Mouse (Mus musculus): Measurements from ENCODE around the gene Ttc28. TPM values are rescaled to one million over a fixed set of nuclear protein-coding genes. Genes with fewer than 3 reads are reported as not detected.

Ttc28 gene
- polyA plus RNA-seq, 1 experiment: 0.04 TPM

DNA sequence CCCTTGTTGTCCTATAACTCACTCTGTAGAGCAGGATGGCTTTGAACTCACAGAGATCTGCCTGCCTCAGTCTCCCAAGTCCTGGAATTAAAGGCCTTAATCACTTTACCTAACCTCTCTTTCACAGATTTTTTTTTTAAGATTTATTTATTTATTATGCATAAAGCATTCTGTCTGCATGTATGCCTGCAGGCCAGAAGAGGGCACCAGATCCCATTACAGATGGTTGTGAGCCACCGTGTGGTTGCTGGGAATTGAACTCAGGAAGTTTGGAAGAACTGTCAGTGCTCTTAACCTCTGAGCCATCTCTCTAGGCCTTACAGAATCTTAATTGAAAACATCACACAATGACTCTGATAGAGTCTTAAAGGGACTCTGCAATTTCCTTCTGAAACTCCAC, 26.6 kb upstream of the Ttc28 start:
- no peak for TF ChIP-seq GATA1 (IDR thresholded peaks at IDR 0.05; ENCODE audit: low read length)
- no peak for TF ChIP-seq TAL1 (IDR thresholded peaks at IDR 0.05; ENCODE audit: low read length)
- Histone ChIP-seq H3K4me3 (replicated peaks) (no peak overlapping the region), H3K9me3 (ENCODE audit: control insufficient read depth, low read length) (no peaks in the 10 kb centered on the region), H3K4me1 (ENCODE audit: control insufficient read depth) (peaks cover 3% of the 10 kb centered on the region; the same call in 1 of the 2 replicates), H3K27me3 (ENCODE audit: control insufficient read depth) (no peaks in the 10 kb centered on the region), H3K36me3 (ENCODE audit: control insufficient read depth) (peaks cover 98% of the 10 kb centered on the region)

- Histone ChIP-seq H3K4me3 (replicated peaks) (no peak overlapping the region), H3K27me3 (ENCODE audit: control insufficient read depth) (no peaks in the 10 kb centered on the region), H3K4me1 (ENCODE audit: control insufficient read depth) (no peaks in the 10 kb centered on the region; the same call in 1 of the 2 replicates), H3K9me3 (ENCODE audit: control insufficient read depth, low read length) (no peaks in the 10 kb centered on the region), H3K36me3 (ENCODE audit: control insufficient read depth) (peaks cover 97% of the 10 kb centered on the region)
- no peak for TF ChIP-seq GATA1 (IDR thresholded peaks at IDR 0.05; ENCODE audit: low read length)
- TF ChIP-seq TAL1 (IDR thresholded peaks at IDR 0.05; ENCODE audit: low read length): no peak
Measured at GRCm38 (mm10) chr5:110857091-110857490, 22.5 kb upstream of the Ttc28 start.

GRCm38 (mm10) chr5:110859013-110859650, 20.5 kb upstream of the Ttc28 start:
- TF ChIP-seq GATA1 (IDR thresholded peaks at IDR 0.05; ENCODE audit: low read length) (no peak), TAL1 (IDR thresholded peaks at IDR 0.05; ENCODE audit: low read length) (no peak)
- peaks cover 98% of the 10 kb centered on the region for H3K36me3 ChIP-seq (ENCODE audit: control insufficient read depth)
- no peaks in the 10 kb centered on the region; the same call in 1 of the 2 replicates for H3K4me1 ChIP-seq (ENCODE audit: control insufficient read depth)
- no peak overlapping the region for H3K4me3 ChIP-seq (replicated peaks)
- no peaks in the 10 kb centered on the region for H3K27me3 ChIP-seq (ENCODE audit: control insufficient read depth)
- no peaks in the 10 kb centered on the region for H3K9me3 ChIP-seq (ENCODE audit: control insufficient read depth, low read length)

GRCm38 (mm10) chr5:110860445-110860844, 19.2 kb upstream of the Ttc28 start:
- no peaks in the 10 kb centered on the region for H3K27me3 ChIP-seq (ENCODE audit: control insufficient read depth)
- no peaks in the 10 kb centered on the region; the same call in 1 of the 2 replicates for H3K4me1 ChIP-seq (ENCODE audit: control insufficient read depth)
- TF ChIP-seq GATA1 (IDR thresholded peaks at IDR 0.05; ENCODE audit: low read length): no peak
- TF ChIP-seq TAL1 (IDR thresholded peaks at IDR 0.05; ENCODE audit: low read length): no peak
- H3K36me3 ChIP-seq (ENCODE audit: control insufficient read depth): peaks cover 98% of the 10 kb centered on the region
- H3K9me3 ChIP-seq (ENCODE audit: control insufficient read depth, low read length): no peaks in the 10 kb centered on the region
- no peak overlapping the region for H3K4me3 ChIP-seq (replicated peaks)

- H3K9me3 ChIP-seq (ENCODE audit: control insufficient read depth, low read length): no peaks in the 10 kb centered on the region
- peaks cover 98% of the 10 kb centered on the region for H3K36me3 ChIP-seq (ENCODE audit: control insufficient read depth)
- no peaks in the 10 kb centered on the region for H3K4me1 ChIP-seq (ENCODE audit: control insufficient read depth)
- H3K4me3 ChIP-seq (replicated peaks): no peak overlapping the region
- TF ChIP-seq TAL1 (IDR thresholded peaks at IDR 0.05; ENCODE audit: low read length) (no peak), GATA1 (IDR thresholded peaks at IDR 0.05; ENCODE audit: low read length) (no peak)
- H3K27me3 ChIP-seq (ENCODE audit: control insufficient read depth): no peaks in the 10 kb centered on the region
Measured at GRCm38 (mm10) chr5:110868460-110868859, 11.1 kb upstream of the Ttc28 start.

- H3K27me3 ChIP-seq (ENCODE audit: control insufficient read depth): no peaks in the 10 kb centered on the region
- H3K4me3 ChIP-seq (replicated peaks): no peak overlapping the region
- no peaks in the 10 kb centered on the region for H3K9me3 ChIP-seq (ENCODE audit: control insufficient read depth, low read length)
- TF ChIP-seq GATA1 (IDR thresholded peaks at IDR 0.05; ENCODE audit: low read length) (no peak), TAL1 (IDR thresholded peaks at IDR 0.05; ENCODE audit: low read length) (no peak)
- H3K4me1 ChIP-seq (ENCODE audit: control insufficient read depth): no peaks in the 10 kb centered on the region
- peaks cover 97% of the 10 kb centered on the region for H3K36me3 ChIP-seq (ENCODE audit: control insufficient read depth)
Measured at GRCm38 (mm10) chr5:110869242-110869669, 10.3 kb upstream of the Ttc28 start.

DNA sequence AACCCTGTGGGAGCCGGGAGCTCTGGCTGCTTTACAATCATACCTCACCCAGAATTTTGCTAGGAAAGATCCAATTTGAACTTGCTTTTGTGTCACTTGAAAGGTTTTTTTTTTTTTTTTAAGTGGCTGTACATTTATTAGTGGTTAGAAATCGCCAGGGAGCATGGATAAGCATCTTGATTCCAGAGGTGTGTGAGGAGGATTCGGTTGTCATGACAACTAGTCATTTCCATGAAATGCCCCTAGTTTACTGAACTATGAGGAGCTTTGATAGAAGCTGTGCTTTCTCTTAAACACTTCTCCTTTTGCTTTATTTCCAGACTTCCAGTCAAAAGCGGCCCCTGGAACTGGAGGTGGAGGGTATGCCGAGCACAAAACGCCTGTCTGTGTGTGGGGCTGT, 6.4 kb upstream of the Ttc28 start:
- peaks cover 82% of the 10 kb centered on the region for H3K36me3 ChIP-seq (ENCODE audit: control insufficient read depth)
- no peak for TF ChIP-seq TAL1 (IDR thresholded peaks at IDR 0.05; ENCODE audit: low read length)
- no peak for TF ChIP-seq GATA1 (IDR thresholded peaks at IDR 0.05; ENCODE audit: low read length)
- no peaks in the 10 kb centered on the region for H3K9me3 ChIP-seq (ENCODE audit: control insufficient read depth, low read length)
- no peaks in the 10 kb centered on the region for H3K27me3 ChIP-seq (ENCODE audit: control insufficient read depth)
- H3K4me1 ChIP-seq (ENCODE audit: control insufficient read depth): peaks cover 10% of the 10 kb centered on the region
- H3K4me3 ChIP-seq (replicated peaks): no peak overlapping the region

DNA sequence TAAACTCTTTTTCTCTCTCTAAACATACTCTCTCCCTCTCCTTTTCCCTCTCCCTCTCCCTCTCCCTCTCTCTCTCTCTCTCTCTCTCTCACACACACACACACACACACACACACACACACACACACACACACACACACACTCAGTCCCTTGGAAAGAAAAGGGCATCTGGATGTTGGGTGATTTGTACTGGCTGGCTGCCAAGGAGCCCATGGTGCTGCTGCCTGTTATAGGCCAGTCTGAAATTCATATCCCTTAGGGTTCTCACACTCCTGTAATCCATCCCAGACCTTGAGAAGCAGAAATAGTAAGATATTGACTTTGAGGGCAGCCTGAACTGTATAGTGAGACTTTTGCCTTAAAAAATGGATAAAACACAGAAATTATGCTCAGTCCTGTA, 4.9 kb upstream of the Ttc28 start:
- H3K4me3 ChIP-seq (replicated peaks): no peak overlapping the region
- peaks cover 66% of the 10 kb centered on the region for H3K36me3 ChIP-seq (ENCODE audit: control insufficient read depth)
- H3K9me3 ChIP-seq (ENCODE audit: control insufficient read depth, low read length): no peaks in the 10 kb centered on the region
- TF ChIP-seq TAL1 (IDR thresholded peaks at IDR 0.05; ENCODE audit: low read length) (no peak), GATA1 (IDR thresholded peaks at IDR 0.05; ENCODE audit: low read length) (no peak)
- H3K4me1 ChIP-seq (ENCODE audit: control insufficient read depth): peaks cover 20% of the 10 kb centered on the region
- no peaks in the 10 kb centered on the region for H3K27me3 ChIP-seq (ENCODE audit: control insufficient read depth)

DNA sequence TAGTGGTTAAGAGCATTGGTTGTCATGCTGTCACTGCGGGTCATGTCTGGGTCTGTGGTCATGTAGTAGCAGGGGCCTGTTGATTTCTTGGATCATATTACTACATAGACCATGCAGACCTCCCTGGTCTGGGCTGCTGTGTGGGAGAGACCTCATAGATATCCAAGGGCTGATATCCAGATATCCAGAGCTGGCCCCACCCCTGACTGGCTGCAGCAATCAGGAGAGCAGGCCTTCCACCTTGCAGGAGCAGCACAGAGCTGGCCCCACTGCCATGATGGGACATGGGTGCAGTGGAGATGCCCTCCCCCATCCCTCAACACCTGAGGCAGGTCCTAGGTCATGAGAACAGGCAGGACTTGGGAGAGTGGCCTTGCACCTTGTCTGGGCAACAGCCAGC, 4.3 kb upstream of the Ttc28 start:
- Histone ChIP-seq H3K9me3 (ENCODE audit: control insufficient read depth, low read length) (no peaks in the 10 kb centered on the region), H3K27me3 (ENCODE audit: control insufficient read depth) (no peaks in the 10 kb centered on the region), H3K4me3 (replicated peaks) (no peak overlapping the region), H3K36me3 (ENCODE audit: control insufficient read depth) (peaks cover 60% of the 10 kb centered on the region), H3K4me1 (ENCODE audit: control insufficient read depth) (peaks cover 25% of the 10 kb centered on the region)
- TF ChIP-seq TAL1 (IDR thresholded peaks at IDR 0.05; ENCODE audit: low read length) (no peak), GATA1 (IDR thresholded peaks at IDR 0.05; ENCODE audit: low read length) (no peak)

Measured in erythroblast, embryonic 14.5 days (primary cell).